Mouse (Mus musculus): ENCODE results near the gene Tmem270.
"Not testable (repeated sequence)": the region's sequence is repeated elsewhere in the genome, so short reads cannot be mapped to it uniquely, and the experiment has no call there.

Gene Tmem270

DNA sequence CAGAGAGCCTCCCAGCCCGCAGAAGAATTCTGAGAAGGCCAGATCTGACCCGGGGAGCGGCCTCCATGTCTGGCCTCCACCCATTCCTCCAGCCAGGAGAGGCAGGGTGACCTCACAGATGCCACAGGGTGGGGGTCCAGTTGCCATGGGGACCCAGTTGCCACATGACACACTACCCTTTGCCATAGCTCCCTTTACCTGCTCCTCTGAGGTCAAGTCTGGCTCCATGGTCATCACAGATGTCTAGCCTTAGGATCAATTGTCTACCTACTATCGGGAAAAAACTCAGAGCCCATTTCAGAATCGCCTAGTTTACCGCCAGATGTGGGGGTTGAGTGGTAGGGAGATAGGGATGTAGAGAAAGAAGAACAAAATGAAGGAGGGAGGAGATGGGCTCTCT lies at the start of gene Tmem270:
Gene Tmem270, minus strand, starts transcription at position 101 of the 400 bp plus-strand sequence.
- in situ Hi-C loops (cut with MboI, MseI) = loop anchor here in 1 of 2 experiments (10.0 kb wide), 2 partner anchors 162 to 348 kb away; partner anchors contain the start of genes Eln and Fzd9

DNA sequence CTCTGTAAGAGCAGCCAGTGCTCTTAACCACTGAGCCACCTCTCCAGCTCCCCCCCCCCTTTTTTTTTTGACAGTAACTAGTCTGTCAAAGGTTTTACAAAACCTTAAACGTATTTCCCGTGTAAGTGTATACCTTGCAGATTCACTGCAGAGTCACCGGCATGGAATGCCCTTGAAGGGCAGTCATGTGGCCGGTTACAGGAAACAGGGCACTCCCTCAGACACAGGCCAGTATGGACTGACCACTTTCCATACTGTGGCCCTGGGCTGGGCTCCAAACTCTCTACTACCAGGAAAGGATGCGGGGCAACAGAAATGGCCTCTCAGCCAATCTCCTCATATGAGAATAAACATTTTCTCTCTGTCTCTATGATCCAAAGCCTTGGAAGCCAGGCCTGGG lies 49.0 kb upstream of the Tmem270 start:
- in situ Hi-C loops (cut with MboI, MseI) = no loop called here

DNA sequence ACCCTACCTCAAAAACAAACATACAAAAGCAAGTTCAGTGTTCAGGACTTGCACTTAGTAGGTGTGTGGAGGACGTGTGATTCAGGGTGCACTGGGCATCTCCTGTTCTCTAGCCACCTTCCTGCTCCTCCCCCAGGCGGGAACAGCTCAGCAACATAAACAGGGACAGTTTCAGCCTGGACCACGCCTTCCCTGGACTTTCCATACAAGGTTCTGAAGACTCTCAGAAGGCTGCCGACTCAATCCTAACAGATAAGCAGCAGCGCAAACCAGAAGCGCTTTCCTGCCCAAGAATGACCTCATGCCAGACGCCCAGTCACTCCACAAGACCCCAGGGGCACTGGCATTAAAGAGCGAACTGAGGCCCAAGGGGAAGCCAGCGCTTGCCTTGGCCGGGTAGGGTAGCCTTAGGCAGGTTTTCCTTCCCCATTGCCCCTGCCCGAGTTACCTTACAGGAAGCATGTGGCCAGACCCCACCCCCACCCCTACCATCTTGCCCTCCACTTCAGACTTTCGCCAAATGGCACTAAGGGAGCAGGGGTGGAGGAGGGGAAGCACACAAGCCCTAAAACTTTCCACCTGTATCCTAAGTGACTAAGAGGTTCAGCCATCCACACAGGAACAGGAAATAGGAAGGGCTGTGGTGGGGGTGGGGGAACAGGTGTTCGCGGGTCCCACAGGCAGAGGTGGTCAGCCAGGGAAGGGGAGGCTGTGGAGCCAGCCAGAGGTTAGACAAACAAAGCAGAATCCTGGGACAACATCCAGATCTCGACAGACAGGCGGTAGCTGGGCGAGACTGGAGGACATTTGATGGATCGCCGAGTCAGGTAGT lies 44.7 kb upstream of the Tmem270 start:
- in situ Hi-C loops (cut with MboI, MseI) = no loop called here

DNA sequence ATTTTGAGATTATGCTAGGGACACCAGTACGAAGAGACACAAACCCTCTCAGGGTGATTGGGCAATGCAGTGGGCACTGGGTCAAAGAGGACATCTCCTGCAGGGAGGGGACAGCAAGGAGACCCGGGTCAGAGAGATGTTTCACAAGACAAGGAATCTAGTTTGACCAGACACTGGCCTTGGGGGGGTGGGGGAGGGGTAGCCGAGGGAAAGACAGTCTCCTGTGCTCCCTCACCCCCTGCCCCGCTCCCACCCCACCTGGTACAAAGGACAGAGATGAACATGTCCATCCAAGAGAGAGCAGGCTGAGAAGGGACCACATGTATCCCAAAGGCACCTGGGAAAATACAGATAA lies 41.5 kb upstream of the Tmem270 start:
- in situ Hi-C loops (cut with MboI, MseI) = no loop called here

DNA sequence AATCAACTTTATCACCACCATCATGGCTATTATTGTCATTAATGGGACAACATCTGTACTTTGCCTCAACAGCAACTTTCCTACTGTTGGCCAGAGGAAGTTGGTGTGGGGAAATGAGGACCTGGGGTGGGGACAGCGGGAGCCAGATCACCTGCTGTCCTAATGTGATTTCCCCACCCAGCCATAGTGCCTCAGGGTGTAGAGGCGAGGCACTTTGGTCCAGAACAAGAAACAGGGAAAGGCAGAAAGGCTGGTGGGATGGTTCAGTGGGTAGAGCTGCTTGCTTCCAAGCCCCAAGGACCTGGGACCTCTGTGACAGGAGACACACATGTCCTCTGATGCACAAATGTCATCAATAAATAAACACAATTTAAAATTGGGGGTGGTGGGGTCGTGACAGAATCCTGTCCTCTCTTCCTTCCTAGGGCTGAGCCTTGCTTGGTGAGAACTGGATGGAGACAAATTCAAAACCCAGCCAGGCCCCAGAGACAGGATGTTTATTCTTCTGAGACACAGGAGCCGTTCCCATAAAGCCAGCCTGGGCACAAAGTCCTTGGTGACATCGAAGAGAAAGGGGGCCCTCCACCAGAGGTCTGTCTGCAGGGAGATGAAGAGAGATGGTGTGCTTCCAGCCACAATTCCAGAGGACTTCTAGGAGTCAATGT lies 41.0 kb upstream of the Tmem270 start:
- in situ Hi-C loops (cut with MboI, MseI) = no loop called here

DNA sequence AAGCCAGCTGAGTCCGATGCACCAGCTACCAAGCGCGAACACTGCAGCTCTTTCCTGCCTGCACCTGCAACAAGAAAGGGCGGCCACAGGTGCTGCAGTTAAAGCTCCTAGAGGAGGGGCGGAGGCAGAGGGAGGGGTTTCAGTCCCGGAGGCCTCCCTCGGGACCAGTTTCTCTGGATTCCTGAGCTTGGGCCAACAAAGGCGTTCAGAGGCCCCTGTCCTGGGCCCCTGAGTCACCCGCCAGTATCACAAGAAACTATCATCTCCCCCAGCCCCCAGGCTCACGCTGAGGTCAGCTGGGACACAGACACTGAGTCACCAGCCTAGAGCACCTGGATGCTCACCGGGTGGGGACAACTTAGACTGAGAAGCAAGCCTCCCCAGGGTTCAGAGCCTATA lies 40.3 kb upstream of the Tmem270 start, which contains the start of gene Cldn4:
Gene Cldn4, minus strand, starts transcription at position 78 of the 399 bp plus-strand sequence.
- in situ Hi-C loops (cut with MboI, MseI) = no loop called here

DNA sequence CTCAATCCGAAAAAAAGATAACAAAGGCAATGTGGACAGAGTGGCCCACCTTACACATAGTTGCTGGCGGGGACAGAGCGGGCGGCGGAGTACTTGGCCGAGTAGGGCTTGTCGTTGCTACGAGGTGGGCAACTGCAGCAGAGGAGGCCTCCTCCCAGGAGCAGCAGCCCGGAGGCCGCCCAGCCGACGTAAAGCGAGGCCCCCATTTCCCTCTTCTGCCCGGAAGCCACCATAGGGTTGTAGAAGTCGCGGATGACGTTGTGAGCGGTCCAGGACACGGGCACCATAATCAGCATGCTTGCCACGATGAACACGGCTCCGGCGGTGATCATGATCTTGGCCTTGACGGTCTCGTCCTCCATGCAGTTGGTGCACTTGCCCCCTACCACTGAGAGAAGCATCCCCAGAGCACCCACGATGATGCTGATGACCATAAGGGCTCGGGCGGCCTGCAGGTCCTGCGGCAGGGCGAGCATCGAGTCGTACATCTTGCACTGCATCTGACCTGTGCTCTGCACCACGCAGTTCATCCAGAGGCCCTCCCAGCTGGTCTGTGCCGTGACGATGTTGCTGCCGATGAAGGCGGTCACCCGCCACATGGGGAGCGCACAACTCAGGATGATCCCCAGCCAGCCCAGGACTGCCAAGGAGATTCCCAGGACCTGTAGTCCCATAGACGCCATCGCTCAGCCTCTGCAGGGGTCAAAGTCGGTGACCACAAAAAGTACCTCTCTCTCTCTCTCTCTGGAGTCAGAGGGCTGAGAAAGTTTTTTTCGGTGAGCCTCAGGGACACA lies 39.7 kb upstream of the Tmem270 start:
- in situ Hi-C loops (cut with MboI, MseI) = no loop called here

DNA sequence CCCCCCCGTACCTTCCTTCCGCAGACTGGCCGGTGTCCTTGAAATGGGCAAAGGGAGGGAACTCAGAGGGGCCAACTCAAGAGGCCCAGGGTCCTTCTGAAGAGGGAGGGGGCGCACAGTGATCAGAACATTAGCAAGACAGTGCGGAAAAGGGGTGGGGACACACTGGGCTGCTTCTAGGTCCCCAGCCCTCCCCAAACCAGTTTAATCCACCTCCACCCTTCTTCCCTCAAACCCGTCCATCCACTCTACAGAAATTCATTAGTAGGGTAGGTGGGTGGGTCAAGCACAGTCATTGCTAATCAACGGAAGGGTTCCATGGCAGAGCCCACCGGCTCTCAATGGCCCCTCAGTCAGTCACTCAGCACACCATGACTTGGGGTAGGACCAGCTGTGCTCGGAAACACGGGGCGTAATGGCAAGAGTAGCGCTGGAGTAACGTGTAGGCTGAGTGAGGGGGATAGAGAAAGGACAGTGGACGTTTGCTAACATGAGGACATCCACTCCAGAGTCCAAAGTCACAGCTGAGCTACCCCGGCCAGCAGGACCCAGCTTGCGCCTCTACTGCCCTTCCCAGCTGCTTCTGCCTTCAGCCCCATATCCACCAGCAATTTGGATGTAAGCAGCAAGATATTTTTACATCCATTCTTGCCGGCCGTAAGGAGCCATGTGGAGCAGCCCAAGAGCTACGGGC lies 38.9 kb upstream of the Tmem270 start:
- in situ Hi-C loops (cut with MboI, MseI) = no loop called here

DNA sequence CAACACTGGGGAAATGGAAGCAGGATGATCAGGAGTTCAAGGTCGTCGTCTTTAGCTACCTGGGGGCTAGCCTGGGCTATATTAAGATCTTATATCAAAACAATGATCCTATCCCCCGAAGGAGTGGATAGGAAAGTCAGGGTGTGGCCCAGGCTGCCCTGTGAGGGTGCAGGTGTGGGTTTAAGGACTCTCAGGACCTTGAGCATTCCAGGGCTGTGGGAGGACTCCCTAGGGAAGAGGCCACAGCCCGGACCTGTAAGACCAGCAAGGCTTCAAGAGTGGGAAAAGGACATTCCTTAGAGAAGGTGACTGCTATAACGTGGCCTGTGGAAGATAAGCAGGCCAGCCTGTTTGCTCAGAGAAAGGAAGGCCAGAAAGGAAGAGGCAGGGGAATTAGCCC lies 37.6 kb upstream of the Tmem270 start:
- in situ Hi-C loops (cut with MboI, MseI) = no loop called here

DNA sequence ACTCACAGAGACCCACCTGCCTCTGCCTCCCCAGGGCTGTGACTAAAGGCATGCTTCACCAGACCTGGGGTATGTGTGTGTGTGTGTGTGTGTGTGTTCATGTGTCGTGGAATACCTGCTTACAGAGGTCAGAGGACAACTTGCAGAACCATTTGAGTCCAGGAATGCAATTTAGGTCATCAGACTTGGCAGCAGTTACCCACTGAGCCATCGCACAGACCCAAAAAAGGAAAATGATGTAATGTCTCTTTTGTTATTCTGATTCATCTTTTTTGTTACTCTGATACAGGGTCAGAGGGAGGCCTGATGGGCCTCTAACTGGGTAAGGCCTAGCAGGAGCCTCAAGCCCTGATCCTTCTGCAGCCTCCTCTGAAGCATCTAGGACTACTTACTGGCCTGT lies 36.2 kb upstream of the Tmem270 start:
- in situ Hi-C loops (cut with MboI, MseI) = no loop called here

DNA sequence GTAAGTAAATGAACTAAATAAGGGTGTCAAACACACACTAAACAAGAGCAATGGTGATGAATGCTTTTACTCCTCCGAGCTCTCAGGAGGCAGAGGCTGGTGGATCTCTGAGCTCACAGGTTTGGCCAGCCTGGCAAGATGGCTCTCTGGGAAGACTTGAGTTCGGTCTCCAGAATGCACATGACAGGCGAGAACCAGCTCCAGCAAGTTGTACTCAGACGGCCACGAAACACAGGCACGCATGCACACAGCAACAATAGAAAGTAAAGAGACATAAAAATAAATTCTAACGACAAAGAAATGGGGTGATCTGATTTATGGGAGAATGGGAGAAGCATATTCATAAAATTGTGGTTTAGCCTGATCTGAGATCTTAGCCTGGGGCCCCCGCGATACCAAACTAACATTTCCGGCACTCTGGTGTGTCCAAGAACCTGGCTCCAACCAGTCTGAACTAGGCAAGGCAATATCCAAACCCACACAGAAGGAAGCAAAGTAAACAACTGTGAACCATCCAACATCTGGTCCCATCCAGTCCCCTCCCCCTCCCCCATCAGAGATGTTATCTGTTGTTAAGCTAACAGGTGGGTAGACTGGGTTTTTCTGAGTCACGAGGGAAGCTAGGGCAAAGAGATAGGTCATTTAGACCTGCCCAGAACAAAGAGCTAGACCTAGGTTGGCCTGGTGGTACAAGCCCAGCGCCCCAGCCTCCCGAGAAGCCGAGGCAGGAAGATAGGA lies 35.1 kb upstream of the Tmem270 start:
- in situ Hi-C loops (cut with MboI, MseI) = no loop called here

DNA sequence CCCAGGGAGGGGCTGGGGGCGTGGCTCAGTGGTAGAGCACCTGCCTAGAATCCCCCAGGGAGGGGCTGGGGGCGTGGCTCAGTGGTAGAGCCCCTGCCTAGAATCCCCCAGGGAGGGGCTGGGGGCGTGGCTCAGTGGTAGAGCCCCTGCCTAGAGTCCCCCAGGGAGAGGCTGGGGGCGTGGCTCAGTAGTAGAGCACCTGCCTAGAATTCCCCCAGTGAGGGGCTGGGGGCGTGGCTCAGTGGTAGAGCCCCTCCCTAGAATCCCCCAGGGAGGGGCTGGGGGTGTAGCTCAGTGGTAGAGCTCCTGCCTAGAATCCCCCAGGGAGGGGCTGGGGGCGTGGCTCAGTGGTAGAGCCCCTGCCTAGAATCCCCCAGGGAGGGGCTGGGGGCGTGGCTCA lies 33.0 kb upstream of the Tmem270 start:
- in situ Hi-C loops (cut with MboI, MseI) = not testable (repeated sequence)

DNA sequence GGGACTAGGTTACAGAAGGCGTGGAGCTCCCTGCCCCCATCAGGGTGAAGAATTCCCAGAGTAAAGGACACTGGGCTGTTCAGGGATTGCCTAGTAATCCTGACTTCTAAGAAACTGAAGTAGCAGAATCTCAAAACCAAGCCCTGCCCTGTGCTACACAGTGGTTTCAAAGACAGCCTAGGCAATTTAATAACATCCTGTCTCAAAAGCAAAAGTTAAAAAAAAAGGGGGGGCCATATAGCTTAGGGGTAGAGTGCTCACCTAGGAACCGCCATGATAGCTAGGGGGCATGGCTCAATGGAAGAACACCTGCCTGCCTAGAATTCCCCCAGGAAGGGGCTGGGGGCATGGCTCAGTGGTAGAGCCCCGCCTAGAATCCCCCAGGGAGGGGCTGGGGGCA lies 32.5 kb upstream of the Tmem270 start:
- in situ Hi-C loops (cut with MboI, MseI) = no loop called here

DNA sequence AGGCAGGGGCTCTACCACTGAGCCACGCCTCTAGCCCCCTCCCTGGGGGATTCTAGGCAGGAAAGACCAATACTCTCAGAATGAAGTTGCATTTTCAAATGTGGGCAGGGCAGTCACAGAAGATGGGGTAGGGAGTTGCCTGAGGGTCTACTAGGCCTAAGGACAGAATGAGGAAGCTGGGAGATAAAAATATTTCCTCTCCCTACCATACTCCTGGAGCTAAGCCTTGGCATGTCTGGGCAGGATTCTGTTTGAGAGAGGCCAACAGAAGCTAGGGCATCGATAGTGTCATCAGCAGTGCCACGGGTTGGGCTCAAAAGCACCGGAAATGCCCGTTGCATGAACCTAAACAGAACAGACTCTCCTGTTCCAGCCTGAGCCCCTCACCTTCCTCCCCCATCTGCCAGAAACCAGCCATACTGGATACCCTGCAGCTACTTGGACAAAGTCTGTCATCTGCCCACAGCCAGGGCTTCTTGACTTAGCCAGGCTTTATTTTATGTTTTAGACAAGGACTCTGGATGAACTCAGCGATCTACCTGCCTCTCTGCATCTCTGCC lies 30.2 kb upstream of the Tmem270 start:
- in situ Hi-C loops (cut with MboI, MseI) = no loop called here

DNA sequence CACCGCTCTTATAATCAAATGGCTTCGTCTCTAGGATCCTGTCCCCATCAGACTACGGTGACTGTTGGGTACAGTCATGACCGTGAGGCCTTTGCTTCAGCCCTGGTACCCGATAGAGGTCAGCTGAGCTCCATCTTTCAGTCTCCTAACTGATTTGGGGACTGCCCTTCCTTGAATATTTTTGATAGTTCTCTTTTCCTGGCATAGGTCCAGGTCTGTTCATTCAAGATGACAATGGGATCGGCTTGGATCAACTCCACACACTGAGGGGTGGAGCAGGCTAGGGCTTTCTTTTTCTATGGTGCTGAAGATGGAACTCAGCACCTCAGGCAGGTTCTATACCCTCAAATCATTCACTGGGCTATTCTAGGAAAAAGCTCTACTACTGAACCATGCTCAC lies 29.5 kb upstream of the Tmem270 start:
- in situ Hi-C loops (cut with MboI, MseI) = no loop called here

DNA sequence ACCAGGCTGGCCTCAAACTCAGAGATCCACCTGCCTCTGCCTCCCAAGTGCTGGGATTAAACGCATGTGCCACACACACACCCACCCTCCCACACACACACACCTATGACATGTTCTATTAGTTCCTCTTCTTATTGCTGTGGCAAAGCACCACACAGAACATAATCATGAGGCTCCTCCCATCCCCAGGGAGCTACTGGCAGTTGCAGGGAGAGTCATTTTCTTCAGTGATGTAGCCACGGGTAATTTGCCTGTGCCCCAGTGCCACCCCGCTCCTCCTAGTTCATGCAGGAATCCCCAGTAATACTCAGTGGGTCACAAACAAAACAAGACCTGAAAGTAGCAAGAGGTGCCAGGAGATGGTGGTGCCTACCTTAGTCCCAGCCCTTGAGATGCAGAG lies 28.1 kb upstream of the Tmem270 start:
- in situ Hi-C loops (cut with MboI, MseI) = loop anchor here (5.0 kb wide), 1 partner anchor 33 kb away; no protein-coding TSS in a partner anchor

DNA sequence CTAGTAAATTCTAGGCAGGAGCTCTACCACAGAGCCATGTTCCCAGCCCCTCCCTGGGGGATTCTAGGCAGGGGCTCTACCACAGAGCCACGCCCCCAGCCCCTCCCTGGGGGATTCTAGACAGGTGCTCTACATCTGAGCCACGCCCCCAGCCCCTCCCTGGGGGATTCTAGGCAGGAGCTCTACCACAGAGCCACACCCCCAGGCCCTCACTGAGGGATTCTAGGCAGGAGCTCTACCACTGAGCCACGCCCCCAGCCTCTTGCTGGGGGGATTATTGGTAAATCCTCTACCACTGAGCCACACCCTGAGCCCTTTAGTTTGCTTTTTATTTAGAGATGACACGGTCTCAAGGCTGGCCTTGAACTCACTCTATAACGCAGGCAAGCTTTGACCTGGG lies 27.2 kb upstream of the Tmem270 start:
- in situ Hi-C loops (cut with MboI, MseI) = loop anchor here (5.0 kb wide), 1 partner anchor 34 kb away; no protein-coding TSS in a partner anchor

DNA sequence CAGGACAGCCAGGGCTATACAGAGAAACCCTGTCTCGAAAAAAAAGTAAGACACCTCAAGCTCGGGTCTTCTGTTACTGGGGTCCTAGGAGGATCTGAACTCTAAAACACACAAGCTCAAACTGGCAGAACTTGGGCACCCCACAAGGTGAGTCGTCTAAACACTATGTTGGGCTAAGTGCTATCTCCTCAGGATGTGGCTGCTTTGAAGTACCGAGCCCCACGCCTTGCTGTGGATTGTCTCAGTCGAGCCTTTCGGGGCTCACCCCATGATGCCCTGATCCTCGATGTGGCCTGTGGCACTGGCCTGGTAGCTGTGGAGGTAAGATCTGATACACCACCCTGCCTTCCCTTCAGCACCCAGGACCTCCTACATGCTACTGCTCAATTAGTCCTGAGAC lies 26.7 kb upstream of the Tmem270 start:
- in situ Hi-C loops (cut with MboI, MseI) = loop anchor here (5.0 kb wide), 1 partner anchor 34 kb away; no protein-coding TSS in a partner anchor

DNA sequence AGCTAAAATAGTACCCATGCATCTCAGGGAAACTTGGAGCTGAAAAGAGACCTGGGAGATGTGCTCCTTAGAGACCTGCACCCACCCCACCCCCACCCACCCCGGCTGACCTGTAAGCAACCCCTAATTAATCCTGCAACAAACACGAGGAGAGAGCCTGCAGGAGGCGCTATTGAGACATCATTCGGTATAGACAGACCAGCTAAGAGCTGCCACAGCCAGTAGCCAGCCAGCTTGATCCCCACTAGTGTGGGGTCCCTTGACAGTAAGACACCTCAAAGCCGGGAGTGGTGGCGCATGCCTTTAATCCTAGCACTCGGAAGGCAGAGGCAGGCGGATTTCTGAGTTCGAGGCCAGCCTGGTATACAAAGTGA lies 26.4 kb upstream of the Tmem270 start:
- in situ Hi-C loops (cut with MboI, MseI) = loop anchor here (5.0 kb wide), 1 partner anchor 34 kb away; no protein-coding TSS in a partner anchor

DNA sequence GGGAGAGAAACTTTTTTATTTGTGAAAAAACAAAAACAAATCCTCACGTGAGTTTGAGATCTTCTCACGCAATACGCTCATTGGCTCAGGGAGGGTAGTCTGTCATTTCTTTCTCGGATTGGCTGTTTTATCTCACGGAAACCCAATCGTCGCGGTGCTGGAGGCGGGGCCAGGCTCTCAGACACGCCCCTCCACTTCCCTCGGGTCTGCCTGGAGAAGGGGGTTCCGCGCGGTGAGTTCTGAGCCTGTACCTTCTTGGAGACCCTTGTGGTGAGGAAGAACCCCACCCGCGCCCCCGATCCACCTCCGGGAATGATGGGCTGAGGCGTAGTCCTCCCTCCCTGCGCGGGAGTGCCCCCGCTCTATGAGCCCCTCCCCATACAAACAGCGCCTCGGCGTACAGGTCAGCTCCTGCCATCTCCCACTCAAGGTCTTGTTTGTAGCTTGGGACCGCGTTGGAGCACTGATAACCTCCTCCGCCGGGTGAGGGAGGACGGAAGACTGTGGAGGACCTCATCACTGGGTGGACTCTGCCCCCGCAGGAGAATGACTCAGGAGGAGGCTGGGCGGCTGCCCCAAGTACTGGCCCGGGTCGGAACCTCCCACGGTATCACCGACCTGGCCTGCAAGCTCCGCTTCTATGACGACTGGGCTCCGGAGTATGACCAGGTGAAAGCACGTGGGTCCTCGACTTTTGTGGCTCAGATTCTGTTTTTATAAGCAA lies 25.8 kb upstream of the Tmem270 start, which contains the start of gene Mettl27:
Gene Mettl27, plus strand, starts transcription at position 190 of the 724 bp plus-strand sequence.
- in situ Hi-C loops (cut with MboI, MseI) = loop anchor here (5.0 kb wide), 1 partner anchor 35 kb away; no protein-coding TSS in a partner anchor

Measured in T-helper 17 cell (primary cell).